Mouse (Mus musculus) limb, embryonic 12.5 days (tissue): ENCODE data around the gene Tomt. TPM values are rescaled to one million over a fixed set of nuclear protein-coding genes. Genes with fewer than 3 reads are reported as not detected.
"Not testable (repeated sequence)": the region's sequence is repeated elsewhere in the genome, so short reads cannot be mapped to it uniquely, and the experiment has no call there.

Experiments used
- ATAC-seq: fragments of 200-750 bp; cut with Nextera tagmentation; 2 replicates; pipeline ENCODE4 v1.8.0; 2017; ENCODE audit warnings: low read depth, moderate TSS enrichment; ENCODE audit not compliant: insufficient number of reproducible peaks, insufficient read depth, low FRiP score, low TSS enrichment
- H3K27ac ChIP-seq: fragments of 300-500 bp; sonication (generic); 2 replicates; pipeline ENCODE4 v1.5.1; 2016; ENCODE audit warnings: mild to moderate bottlenecking, moderate library complexity
- H3K27me3 ChIP-seq: fragments of 300-500 bp; sonication (generic); 2 replicates; pipeline ENCODE4 v1.6.1; 2016; ENCODE audit warnings: mild to moderate bottlenecking, moderate library complexity
- H3K36me3 ChIP-seq: fragments of 300-500 bp; sonication (generic); 2 replicates; pipeline ENCODE4 v1.6.1; 2016; ENCODE audit warnings: mild to moderate bottlenecking, moderate library complexity
- H3K4me1 ChIP-seq: fragments of 300-500 bp; sonication (generic); replicated peaks from 2 replicates; pipeline ENCODE4 v1.6.1; 2016
- H3K4me2 ChIP-seq: fragments of 300-500 bp; sonication (generic); 2 replicates; pipeline ENCODE4 v1.6.1; 2016; ENCODE audit warnings: mild to moderate bottlenecking, moderate library complexity
- H3K4me3 ChIP-seq: fragments of 300-500 bp; sonication (generic); replicated peaks from 2 replicates; pipeline ENCODE4 v1.5.1; 2016; ENCODE audit warnings: mild to moderate bottlenecking
- H3K9ac ChIP-seq: fragments of 300-500 bp; sonication (generic); replicated peaks from 2 replicates; pipeline ENCODE4 v1.6.1; 2016; ENCODE audit warnings: mild to moderate bottlenecking, moderate library complexity
- H3K9me3 ChIP-seq: fragments of 300-500 bp; sonication (generic); 2 replicates; pipeline ENCODE4 v1.6.1; 2016; ENCODE audit warnings: mild to moderate bottlenecking, moderate library complexity
- WGBS: fragments of 180-500 bp; shearing (Covaris S2); methylation state at CpG from one replicate; pipeline ENCODE4 v1.1.7; 2016; 5-methylcytosine and 5-hydroxymethylcytosine counted together
- polyA plus RNA-seq: library from polyadenylated mRNA; unstranded; fragments of >200 nt; fragmentation: Nextera tagmentation; extraction: Ambion mirVana; gene quantifications from 2 replicates; pipeline ENCODE4 v1.2.1, GENCODE M21; 2016

The Tomt gene
- polyA plus RNA-seq, 1 experiment from 2014 or later: 0.71 TPM

DNA sequence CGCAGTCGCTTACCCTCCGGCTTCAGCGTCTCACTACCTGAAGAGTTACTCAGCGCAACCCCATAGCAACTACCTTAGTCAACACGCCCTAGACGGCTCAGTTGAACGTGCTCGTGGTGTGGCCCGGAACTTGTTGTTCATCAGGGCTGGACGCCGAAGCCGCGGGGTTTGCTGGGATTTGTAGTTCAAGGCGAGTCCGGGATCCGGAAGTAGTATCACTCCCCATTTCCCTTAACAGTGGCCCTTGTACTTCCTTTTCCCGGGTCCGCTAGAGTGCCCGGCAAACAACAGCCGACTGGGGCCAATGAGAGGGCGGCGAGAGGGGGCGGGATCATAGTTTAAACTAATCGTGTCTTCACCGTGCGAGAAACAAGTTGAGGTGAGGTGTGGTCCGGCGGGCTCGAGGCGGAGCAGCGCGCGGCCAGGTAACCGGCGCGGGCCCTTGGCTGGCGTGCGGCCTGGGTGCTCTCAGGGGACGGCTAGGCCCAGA, 27.6 kb upstream of the Tomt start, which contains the start of the genes Lrrc51 and Numa1:
Gene Lrrc51 (minus strand): TSS at position 145 of the 490 bp plus-strand sequence.
Gene Numa1 (plus strand): TSS at position 361 of the 490 bp plus-strand sequence.
- H3K9me3 ChIP-seq: no peaks in the 10 kb centered on the region
- peaks cover 14% of the 10 kb centered on the region; the same call in 1 of the 2 replicates for H3K4me1 ChIP-seq
- H3K36me3 ChIP-seq: peaks cover 6% of the 10 kb centered on the region; the same call in 1 of the 2 replicates
- H3K27me3 ChIP-seq: no peaks in the 10 kb centered on the region
- peak within 1 kb of the TSS; percentile 88 for H3K27ac ChIP-seq
- peak within 1 kb of the TSS; percentile 69 for H3K4me2 ChIP-seq
- WGBS: under 1% methylated on average over 40 of the region's 40 CpGs
- H3K9ac ChIP-seq: peak within 1 kb of the TSS; percentile 78
- peak within 1 kb of the TSS; percentile 79 for H3K4me3 ChIP-seq
- peak; percentile 99 for ATAC-seq

DNA sequence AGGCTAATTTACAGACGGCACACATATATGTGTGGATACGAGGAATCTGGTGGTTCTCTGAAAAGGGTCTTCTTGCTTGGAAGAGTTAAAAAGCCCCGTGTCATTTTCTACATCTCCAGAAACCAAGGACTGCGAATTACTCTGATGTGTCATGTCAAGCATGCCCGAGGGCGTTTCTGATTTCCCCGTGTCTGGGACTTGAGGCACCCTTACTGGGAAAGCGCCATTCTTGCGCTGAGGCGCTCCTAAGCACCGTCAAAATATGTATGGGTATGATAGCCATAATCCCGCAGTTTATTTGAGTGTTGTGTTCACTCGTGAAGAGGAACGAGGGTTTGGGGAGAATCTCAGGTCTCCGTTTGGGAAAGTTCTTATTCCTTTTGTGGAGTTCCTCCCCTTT, 27.1 kb upstream of the Tomt start:
- WGBS: 5% methylated on average over 15 of the region's 15 CpGs
- H3K27ac ChIP-seq: peak overlapping the region; percentile 76
- H3K36me3 ChIP-seq: peaks cover 1% of the 10 kb centered on the region; the same call in 1 of the 2 replicates
- peak overlapping the region; percentile 79 for H3K4me3 ChIP-seq
- H3K4me2 ChIP-seq: peak overlapping the region; percentile 69
- peak overlapping the region; percentile 67 for H3K9ac ChIP-seq
- no peaks in the 10 kb centered on the region for H3K9me3 ChIP-seq
- peaks cover 14% of the 10 kb centered on the region; the same call in 1 of the 2 replicates for H3K4me1 ChIP-seq
- ATAC-seq: no peak
- no peaks in the 10 kb centered on the region for H3K27me3 ChIP-seq

- Histone ChIP-seq H3K27ac (no peak overlapping the region), H3K4me3 (peak overlapping the region; percentile 79; the same call in 1 of the 2 replicates), H3K9ac (no peak overlapping the region), H3K9me3 (no peaks in the 10 kb centered on the region), H3K36me3 (no peaks in the 10 kb centered on the region; the same call in 1 of the 2 replicates), H3K4me1 (peaks cover 14% of the 10 kb centered on the region; the same call in 1 of the 2 replicates), H3K4me2 (peak overlapping the region; percentile 69), H3K27me3 (no peaks in the 10 kb centered on the region)
- ATAC-seq: no peak
- 92% methylated on average over 1 of the region's 1 CpGs for WGBS
These were observed 26.4 kb upstream of the Tomt start for GRCm38 (mm10) chr7:101932551-101932950.

- no peak overlapping the region for H3K27ac ChIP-seq
- no peak for ATAC-seq
- WGBS: 87% methylated on average over 3 of the region's 3 CpGs
These were observed 21.9 kb upstream of the Tomt start for GRCm38 (mm10) chr7:101928093-101928492.

DNA sequence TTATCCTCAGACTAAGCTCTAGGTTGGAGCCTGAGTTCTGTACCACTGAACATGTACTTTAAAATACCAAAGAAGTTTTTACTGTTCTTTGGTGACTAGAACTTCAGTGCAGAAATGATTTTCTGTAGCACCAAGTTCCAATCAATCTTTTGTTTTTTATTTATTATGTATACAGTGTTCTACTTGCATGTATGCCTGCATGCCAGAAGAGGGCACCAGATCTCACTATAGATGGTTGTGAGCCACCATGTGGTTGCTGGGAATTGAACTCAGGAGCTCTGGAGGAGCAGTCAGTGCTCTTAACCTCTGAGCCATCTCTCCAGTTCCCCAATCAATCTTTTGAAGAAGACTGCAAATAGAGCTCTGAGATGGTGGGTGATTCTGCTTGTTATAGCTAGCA, 19.7 kb upstream of the Tomt start:
- not testable (repeated sequence) for H3K27ac ChIP-seq, H3K36me3 ChIP-seq, ATAC-seq

More at GRCm38 (mm10) chr7:101928093-101928492, 21.9 kb upstream of the Tomt start:
- no peak overlapping the region for H3K9ac ChIP-seq
- no peak overlapping the region for H3K4me3 ChIP-seq
- H3K4me1 ChIP-seq: peaks cover 6% of the 10 kb centered on the region; the same call in 1 of the 2 replicates
- H3K4me2 ChIP-seq: no peak overlapping the region
- no peaks in the 10 kb centered on the region for H3K9me3 ChIP-seq
- H3K27me3 ChIP-seq: no peaks in the 10 kb centered on the region
- H3K36me3 ChIP-seq: no peaks in the 10 kb centered on the region

DNA sequence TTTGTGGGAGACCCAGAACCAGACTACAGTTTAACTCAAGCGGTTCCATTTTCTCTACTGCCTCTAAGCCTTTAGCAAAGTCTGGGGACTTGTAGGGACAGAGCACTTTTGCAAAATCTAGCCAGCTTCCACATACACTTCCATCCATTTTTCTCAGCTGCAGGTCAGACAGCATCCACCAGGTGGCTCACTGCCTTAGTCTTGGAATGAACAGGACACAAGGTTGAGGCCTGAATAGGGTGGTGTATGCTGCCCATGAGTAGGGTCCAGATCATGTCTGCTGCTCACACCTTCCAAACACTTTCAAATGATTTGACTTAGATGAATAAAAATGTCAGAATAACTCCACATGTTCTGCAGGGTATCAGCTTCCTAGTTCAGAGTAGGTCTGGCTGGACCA, 11.9 kb upstream of the Tomt start:
- Histone ChIP-seq H3K9me3 (no peaks in the 10 kb centered on the region), H3K9ac (no peak overlapping the region), H3K36me3 (peaks cover 25% of the 10 kb centered on the region), H3K4me1 (no peaks in the 10 kb centered on the region), H3K4me2 (no peak overlapping the region), H3K27me3 (no peaks in the 10 kb centered on the region), H3K4me3 (no peak overlapping the region), H3K27ac (no peak overlapping the region)
- WGBS: 19% methylated on average over 1 of the region's 1 CpGs
- ATAC-seq: peak; percentile 61; the same call in 1 of the 2 replicates

More for the DNA sequence above, 19.7 kb upstream of the Tomt start:
- H3K27me3 ChIP-seq, H3K9ac ChIP-seq, H3K9me3 ChIP-seq, H3K4me2 ChIP-seq, H3K4me3 ChIP-seq, H3K4me1 ChIP-seq: not testable (repeated sequence)

DNA sequence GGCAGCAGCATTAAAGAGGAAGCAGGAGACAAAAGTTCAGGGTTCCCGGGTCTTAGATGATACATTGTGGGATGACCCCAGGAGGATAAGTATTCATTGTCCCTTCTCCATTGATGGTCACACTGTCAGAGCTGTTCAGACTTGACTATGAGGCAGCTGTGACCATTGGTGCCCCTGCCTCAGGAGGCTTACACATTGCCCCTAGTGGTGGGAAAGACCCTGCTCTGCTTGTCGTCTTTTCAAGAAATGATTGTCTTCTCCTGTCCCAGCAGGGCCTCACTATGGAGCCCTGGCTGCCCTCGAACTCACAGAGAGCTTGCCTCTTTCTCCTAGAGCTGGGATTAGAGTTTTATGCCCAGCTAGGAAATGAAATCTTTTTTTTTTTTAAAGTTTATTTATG, 5.8 kb upstream of the Tomt start:
- Histone ChIP-seq H3K4me1 (0 out of 2 replicates have a peak, but pooled peaks cover 2% of the 10 kb centered on the region), H3K9ac (no peak overlapping the region), H3K4me3 (no peak overlapping the region), H3K4me2 (no peak overlapping the region), H3K9me3 (no peaks in the 10 kb centered on the region), H3K27ac (no peak overlapping the region), H3K27me3 (no peaks in the 10 kb centered on the region), H3K36me3 (peaks cover 70% of the 10 kb centered on the region)
- ATAC-seq: no peak
- 65% methylated on average over 3 of the region's 3 CpGs for WGBS

GRCm38 (mm10) chr7:101910138-101910537, 4.0 kb upstream of the Tomt start:
- no peaks in the 10 kb centered on the region for H3K9me3 ChIP-seq
- H3K36me3 ChIP-seq: peaks cover 66% of the 10 kb centered on the region
- H3K4me1 ChIP-seq: peaks cover 8% of the 10 kb centered on the region; the same call in 1 of the 2 replicates
- 72% methylated on average over 4 of the region's 4 CpGs for WGBS
- no peak for ATAC-seq
- no peak overlapping the region for H3K9ac ChIP-seq
- H3K27ac ChIP-seq: no peak overlapping the region
- no peaks in the 10 kb centered on the region for H3K27me3 ChIP-seq
- H3K4me2 ChIP-seq: no peak overlapping the region
- no peak overlapping the region for H3K4me3 ChIP-seq

DNA sequence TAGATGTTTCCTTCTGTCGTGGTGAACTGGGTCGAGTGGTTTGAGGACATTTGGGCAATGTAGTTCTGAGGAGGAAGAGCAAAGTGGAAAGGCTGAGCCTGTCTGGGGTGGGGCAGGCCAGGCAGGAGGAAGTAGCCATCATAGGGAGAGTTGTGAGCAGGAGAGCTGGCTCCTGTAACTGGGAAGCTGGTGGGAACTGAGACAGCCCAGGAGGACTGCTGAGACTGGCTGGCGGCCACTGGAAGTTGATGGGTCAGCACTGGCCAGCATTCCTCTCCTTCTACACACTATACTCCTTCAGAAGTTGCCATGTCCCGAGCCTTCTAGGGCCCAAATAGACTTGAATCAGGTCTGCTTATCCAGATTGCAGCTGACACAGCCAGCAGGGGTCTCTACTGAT, 2.2 kb upstream of the Tomt start:
- Histone ChIP-seq H3K4me3 (no peak overlapping the region), H3K27me3 (no peaks in the 10 kb centered on the region), H3K36me3 (peaks cover 48% of the 10 kb centered on the region), H3K9me3 (no peaks in the 10 kb centered on the region), H3K4me2 (no peak overlapping the region), H3K9ac (no peak overlapping the region), H3K27ac (no peak overlapping the region), H3K4me1 (peaks cover 8% of the 10 kb centered on the region; the same call in 1 of the 2 replicates)
- ATAC-seq: no peak
- WGBS: 77% methylated on average over 4 of the region's 4 CpGs

- Histone ChIP-seq H3K4me2 (peak overlapping the region; percentile 74), H3K27ac (peak overlapping the region; percentile 25; the same call in 1 of the 2 replicates), H3K4me1 (peaks cover 8% of the 10 kb centered on the region; the same call in 1 of the 2 replicates), H3K36me3 (peaks cover 43% of the 10 kb centered on the region), H3K9ac (peak overlapping the region; percentile 90), H3K9me3 (no peaks in the 10 kb centered on the region), H3K4me3 (peak overlapping the region; percentile 77), H3K27me3 (no peaks in the 10 kb centered on the region)
- WGBS: 75% methylated on average over 8 of the region's 8 CpGs
- no peak for ATAC-seq
These were observed 537 bp upstream of the Tomt start for GRCm38 (mm10) chr7:101906696-101907095.

- Histone ChIP-seq H3K4me1 (peaks cover 8% of the 10 kb centered on the region; the same call in 1 of the 2 replicates), H3K4me3 (peak within 1 kb of the TSS; percentile 77), H3K9ac (peak within 1 kb of the TSS; percentile 90), H3K27me3 (no peaks in the 10 kb centered on the region), H3K36me3 (peaks cover 33% of the 10 kb centered on the region), H3K4me2 (peak within 1 kb of the TSS; percentile 74), H3K9me3 (no peaks in the 10 kb centered on the region), H3K27ac (peak within 1 kb of the TSS; percentile 97)
- peak; percentile 97 for ATAC-seq
- WGBS: under 1% methylated on average over 61 of the region's 61 CpGs
These were observed 435 bp downstream of the Tomt start, which contains the start of gene Lamtor1 for GRCm38 (mm10) chr7:101905561-101906286. Lamtor1 (plus strand) TSS chr7:101905904.
